Mouse (Mus musculus) limb, embryonic 14.5 days (tissue): ENCODE data around the gene Srr. TPM values are rescaled to one million over a fixed set of nuclear protein-coding genes. Genes with fewer than 3 reads are reported as not detected.

ENCODE experiments used
- ATAC-seq: fragments of 200-750 bp; cut with Nextera tagmentation; 2 replicates; pipeline ENCODE4 v1.8.0; 2017; ENCODE audit warnings: low read depth, moderate number of reproducible peaks, moderate TSS enrichment; ENCODE audit not compliant: low FRiP score
- DNase-seq: peaks from one replicate; pipeline ENCODE4 v3.0.0-alpha.2; 2015; ENCODE audit warnings: low spot score
- H3K27ac ChIP-seq: fragments of 300-500 bp; sonication (generic); replicated peaks from 2 replicates; pipeline ENCODE4 v1.5.1; 2014; ENCODE audit warnings: low read depth, mild to moderate bottlenecking, low read length, moderate library complexity, mixed read lengths
- H3K27me3 ChIP-seq: fragments of 300-500 bp; sonication (generic); 2 replicates; pipeline ENCODE4 v1.6.1; 2014; ENCODE audit warnings: low read length, mixed read lengths; ENCODE audit not compliant: control insufficient read depth, insufficient read depth
- H3K36me3 ChIP-seq: fragments of 300-500 bp; sonication (generic); 2 replicates; pipeline ENCODE4 v1.6.1; 2014; ENCODE audit warnings: mild to moderate bottlenecking, low read length, moderate library complexity, mixed read lengths; ENCODE audit not compliant: control insufficient read depth, insufficient read depth
- H3K4me1 ChIP-seq: fragments of 300-500 bp; sonication (generic); 2 replicates; pipeline ENCODE4 v1.6.1; 2014; ENCODE audit warnings: antibody characterized with exemption, low read length, mixed read lengths; ENCODE audit not compliant: control insufficient read depth, insufficient read depth
- H3K4me2 ChIP-seq: fragments of 300-500 bp; sonication (generic); replicated peaks from 2 replicates; pipeline ENCODE4 v1.6.1; 2014; ENCODE audit warnings: low read depth, mild to moderate bottlenecking, low read length, moderate library complexity; ENCODE audit not compliant: severe bottlenecking
- H3K4me3 ChIP-seq: fragments of 300-500 bp; sonication (generic); replicated peaks from 2 replicates; pipeline ENCODE4 v1.5.1; 2014; ENCODE audit warnings: low read length
- H3K9ac ChIP-seq: fragments of 300-500 bp; sonication (generic); 2 replicates; pipeline ENCODE4 v1.6.1; 2014; ENCODE audit warnings: mild to moderate bottlenecking, low read depth, low read length, moderate library complexity; ENCODE audit not compliant: severe bottlenecking
- H3K9me3 ChIP-seq: fragments of 300-500 bp; sonication (generic); 2 replicates; pipeline ENCODE4 v1.6.1; 2016; ENCODE audit warnings: low read length; ENCODE audit not compliant: control insufficient read depth
- POLR2A ChIP-seq: fragments of 200-500 bp; IDR thresholded peaks from 2 replicates; pipeline ENCODE4 v1.8.0; 2012; ENCODE audit warnings: inconsistent platforms, mild to moderate bottlenecking, moderate library complexity, borderline replicate concordance; ENCODE audit not compliant: insufficient read depth, insufficient read length; ENCODE audit errors: extremely low read depth
- WGBS: fragments of 180-500 bp; shearing (Covaris S2); extraction: QIAGEN DNeasy Blood & Tissue Kit; methylation state at CpG from one replicate; pipeline ENCODE4 v1.1.7; 2014; 5-methylcytosine and 5-hydroxymethylcytosine counted together
- microRNA-seq: library from miRNA; unstranded; fragments of <30 nt; microRNA quantifications from one replicate; pipeline ENCODE4, GENCODE M21; 2016
- polyA plus RNA-seq, 2 experiments: library from polyadenylated mRNA; depleted of rRNA in 1 of 2; stranded (reverse) in 1 of 2; unstranded in 1 of 2; fragments of >200 nt; fragmentation: Nextera tagmentation in 1 of 2; extraction: Ambion mirVana in 1 of 2; gene quantifications; 2 replicates each; pipeline versions ENCODE4 v1.2.1 to v1.2.3; 2012 to 2014

The Srr gene
- polyA plus RNA-seq, 2 experiments, result 22.6 to 34.2 TPM

DNA sequence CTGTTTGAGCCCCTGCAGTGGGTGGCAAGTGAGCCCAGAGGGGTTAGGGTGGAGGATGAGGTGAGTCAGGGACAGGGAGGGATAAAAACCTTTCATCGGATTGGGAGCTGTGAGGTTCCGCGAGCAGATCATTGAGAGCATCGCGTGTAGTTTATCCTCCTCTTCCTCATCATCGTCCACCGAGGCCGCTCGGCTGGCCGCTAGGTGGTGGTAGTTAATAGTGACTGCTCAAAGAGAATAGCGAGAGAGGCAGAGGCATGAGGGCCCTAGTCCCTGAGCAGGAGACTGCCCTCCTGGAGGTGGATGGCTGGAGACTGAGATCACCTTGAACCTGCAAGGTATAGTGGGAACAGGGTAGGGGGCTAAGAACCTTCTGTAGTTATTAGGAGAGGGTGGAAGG, 62.3 kb downstream of the Srr start:
- H3K9ac ChIP-seq, result no peak overlapping the region
- H3K36me3 ChIP-seq, result no peaks in the 10 kb centered on the region
- no peaks in the 10 kb centered on the region for H3K9me3 ChIP-seq
- no peak for TF ChIP-seq POLR2A
- DNase-seq (no peak), ATAC-seq (no peak)
- no peak overlapping the region for H3K4me2 ChIP-seq
- no peak overlapping the region for H3K4me3 ChIP-seq
- H3K27ac ChIP-seq, result no peak overlapping the region
- no peaks in the 10 kb centered on the region for H3K27me3 ChIP-seq
- no peaks in the 10 kb centered on the region for H3K4me1 ChIP-seq
- 24% methylated on average over 11 of the region's 11 CpGs for WGBS

DNA sequence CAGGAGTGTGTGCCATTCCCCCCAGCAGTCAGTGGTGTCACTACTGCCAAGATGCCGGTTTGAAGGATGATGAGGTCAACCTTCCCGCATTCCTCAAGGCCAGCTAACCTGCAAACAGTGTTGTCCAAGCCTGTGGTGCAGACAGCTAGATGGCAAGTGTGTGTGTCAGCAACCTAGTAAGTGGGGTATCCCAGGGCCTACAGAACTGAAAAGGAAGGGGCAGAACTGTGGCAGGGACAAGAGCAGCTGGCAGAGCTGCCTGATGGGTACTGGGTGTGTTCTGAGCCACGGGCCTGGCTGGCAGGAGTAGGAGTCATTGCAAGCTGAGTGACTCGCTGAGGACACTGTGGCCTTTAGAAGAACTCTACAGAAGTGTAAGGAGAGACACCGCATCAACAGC, 63.6 kb downstream of the Srr start:
- no peaks in the 10 kb centered on the region for H3K9me3 ChIP-seq
- no peak overlapping the region for H3K4me3 ChIP-seq
- no peak overlapping the region for H3K27ac ChIP-seq
- no peaks in the 10 kb centered on the region for H3K36me3 ChIP-seq
- no peak for TF ChIP-seq POLR2A
- no peak overlapping the region for H3K4me2 ChIP-seq
- ATAC-seq, result no peak
- no peak overlapping the region for H3K9ac ChIP-seq
- no peaks in the 10 kb centered on the region for H3K4me1 ChIP-seq
- DNase-seq, result no peak
- no peaks in the 10 kb centered on the region for H3K27me3 ChIP-seq
- WGBS, result 79% methylated on average over 5 of the region's 5 CpGs

DNA sequence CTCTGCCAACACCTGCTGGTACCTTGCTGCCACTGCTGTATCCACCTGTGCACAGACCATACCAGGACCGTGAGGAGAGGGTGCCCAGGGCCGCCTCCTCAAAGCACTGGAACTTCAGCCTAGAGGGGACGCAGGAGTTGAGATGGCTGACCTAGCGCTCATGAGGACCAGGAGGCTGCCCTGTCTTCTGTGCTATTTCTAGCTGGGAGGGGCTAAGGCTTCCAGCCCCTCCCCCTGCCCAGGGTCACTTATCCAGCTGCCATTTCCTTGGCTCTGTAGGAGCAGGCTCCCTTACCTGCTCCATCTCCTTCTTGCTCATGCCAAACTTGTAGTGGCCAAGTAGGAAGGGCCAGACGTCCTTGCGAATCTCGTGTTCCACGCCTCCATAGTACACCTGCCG, 68.0 kb downstream of the Srr start:
- DNase-seq, result no peak
- H3K9me3 ChIP-seq, result no peaks in the 10 kb centered on the region
- no peak overlapping the region for H3K27ac ChIP-seq
- H3K9ac ChIP-seq, result no peak overlapping the region
- no peaks in the 10 kb centered on the region for H3K4me1 ChIP-seq
- no peaks in the 10 kb centered on the region for H3K36me3 ChIP-seq
- no peak overlapping the region for H3K4me2 ChIP-seq
- 79% methylated on average over 9 of the region's 9 CpGs for WGBS
- no peaks in the 10 kb centered on the region for H3K27me3 ChIP-seq
- TF ChIP-seq POLR2A, result no peak
- H3K4me3 ChIP-seq, result no peak overlapping the region
- ATAC-seq, result no peak

Small RNA genes lying within 50 kb of the gene (microRNA-seq; reads per million reads assigned to microRNA genes)
- 0.92 reads per million for gene Mir6926

Other genes with a start within 250 kb of the Srr start
- gene Pafah1b1, start 201.3 kb downstream of the Srr start, polyA plus RNA-seq (2012; rRNA removed), result 54.1 and 57.6 TPM in 2 replicates
- 67.0 and 68.1 TPM in 2 replicates for gene Pafah1b1, start 201.3 kb downstream of the Srr start, polyA plus RNA-seq (2014; fragmentation: Nextera tagmentation; extraction: Ambion mirVana)
- 11.3 and 17.0 TPM in 2 replicates for gene Mettl16, start 155.1 kb downstream of the Srr start, polyA plus RNA-seq (2012; rRNA removed)
- gene Mettl16, start 155.1 kb downstream of the Srr start, polyA plus RNA-seq (2014; fragmentation: Nextera tagmentation; extraction: Ambion mirVana), result 30.9 and 33.7 TPM in 2 replicates
- 17.9 and 25.0 TPM in 2 replicates for gene Mnt, start 95.0 kb downstream of the Srr start, polyA plus RNA-seq (2012; rRNA removed)
- gene Mnt, start 95.0 kb downstream of the Srr start, polyA plus RNA-seq (2014; fragmentation: Nextera tagmentation; extraction: Ambion mirVana), result 6.0 and 7.1 TPM in 2 replicates
- gene Sgsm2, start 28.9 kb downstream of the Srr start, polyA plus RNA-seq (2012; rRNA removed), result 18.2 and 21.2 TPM in 2 replicates
- gene Sgsm2, start 28.9 kb downstream of the Srr start, polyA plus RNA-seq (2014; fragmentation: Nextera tagmentation; extraction: Ambion mirVana), result 6.5 and 7.1 TPM in 2 replicates
- gene Tsr1, start 27.9 kb downstream of the Srr start, polyA plus RNA-seq (2012; rRNA removed), result 31.3 and 37.0 TPM in 2 replicates
- 49.6 and 50.0 TPM in 2 replicates for gene Tsr1, start 27.9 kb downstream of the Srr start, polyA plus RNA-seq (2014; fragmentation: Nextera tagmentation; extraction: Ambion mirVana)
- 36.5 and 46.3 TPM in 2 replicates for gene Smg6, start 125 bp downstream of the Srr start, polyA plus RNA-seq (2012; rRNA removed)
- gene Smg6, start 125 bp downstream of the Srr start, polyA plus RNA-seq (2014; fragmentation: Nextera tagmentation; extraction: Ambion mirVana), result 16.0 and 17.9 TPM in 2 replicates
- gene Hic1, start 243.6 kb upstream of the Srr start, polyA plus RNA-seq (2012; rRNA removed), result 90.8 and 125 TPM in 2 replicates
- 21.4 and 24.6 TPM in 2 replicates for gene Hic1, start 243.6 kb upstream of the Srr start, polyA plus RNA-seq (2014; fragmentation: Nextera tagmentation; extraction: Ambion mirVana)